Mouse (Mus musculus): ENCODE results near the gene Stox2.

Stox2 gene

DNA sequence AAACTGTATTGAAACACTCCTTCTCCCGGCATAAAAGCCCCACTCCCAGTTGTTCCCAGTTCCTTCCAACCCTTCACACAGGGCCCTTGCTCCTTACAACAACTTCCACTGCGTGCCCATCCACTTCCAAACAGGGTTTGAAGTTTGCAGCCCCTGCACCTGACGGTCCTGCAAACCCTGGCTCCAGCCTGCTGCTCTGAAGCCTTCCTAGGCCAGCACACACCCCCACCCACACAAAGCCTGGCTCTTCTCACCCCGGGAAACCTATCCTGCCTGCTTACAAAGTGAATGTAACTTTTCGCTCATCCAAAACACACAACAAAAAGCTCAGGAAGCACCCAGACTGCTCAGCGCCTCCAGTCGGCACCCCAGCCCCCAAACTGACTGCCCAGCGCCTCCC is 37.1 kb downstream of the Stox2 start:
- no peak for DNase-seq (ENCODE audit: low spot score)

GRCm38 (mm10) chr8:47404852-47405251 is 41.3 kb downstream of the Stox2 start:
- no peak for DNase-seq (ENCODE audit: low spot score)

DNA sequence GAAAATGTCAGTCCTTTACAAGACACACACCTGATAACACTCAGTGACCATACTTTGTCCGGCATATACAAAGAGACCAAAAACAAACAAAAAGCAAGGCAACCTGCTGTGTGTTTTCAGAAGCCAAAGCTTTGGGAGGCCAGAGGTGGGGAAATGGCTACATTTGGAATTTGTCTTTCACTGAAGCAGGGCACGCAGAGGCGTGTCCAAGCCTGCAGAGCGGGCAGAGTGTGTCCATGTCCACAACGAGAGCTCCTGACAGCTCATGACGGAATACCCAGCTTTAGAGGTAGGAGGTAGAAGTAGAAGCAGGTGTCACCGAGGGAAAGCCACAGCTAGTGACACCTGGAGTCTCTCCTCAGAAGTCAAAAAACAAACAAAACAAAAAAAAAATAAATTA is 53.2 kb downstream of the Stox2 start:
- DNase-seq (ENCODE audit: low spot score) = no peak

DNA sequence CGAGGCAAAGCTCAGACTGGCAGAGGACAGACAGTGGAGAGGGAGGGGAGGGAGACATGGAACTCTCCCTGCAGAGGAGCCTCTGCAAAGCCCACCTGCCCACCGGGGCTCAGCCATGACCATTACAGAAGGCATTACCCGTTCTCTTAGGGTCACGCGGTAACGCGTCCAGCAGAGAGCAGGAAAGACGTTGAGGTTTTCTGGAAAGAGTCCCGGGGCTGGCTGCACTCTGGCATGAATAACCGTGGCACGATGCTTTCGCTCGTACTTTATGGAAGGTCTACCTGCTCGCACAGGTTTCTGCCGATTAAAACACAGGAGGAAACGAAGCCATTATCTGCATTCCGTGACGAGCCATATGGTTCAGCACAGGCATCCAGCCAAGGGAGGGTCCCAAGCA is 53.9 kb downstream of the Stox2 start:
- DNase-seq (ENCODE audit: low spot score) = no peak

GRCm38 (mm10) chr8:47391844-47392243 is 54.3 kb downstream of the Stox2 start:
- DNase-seq (ENCODE audit: low spot score) = no peak

DNA sequence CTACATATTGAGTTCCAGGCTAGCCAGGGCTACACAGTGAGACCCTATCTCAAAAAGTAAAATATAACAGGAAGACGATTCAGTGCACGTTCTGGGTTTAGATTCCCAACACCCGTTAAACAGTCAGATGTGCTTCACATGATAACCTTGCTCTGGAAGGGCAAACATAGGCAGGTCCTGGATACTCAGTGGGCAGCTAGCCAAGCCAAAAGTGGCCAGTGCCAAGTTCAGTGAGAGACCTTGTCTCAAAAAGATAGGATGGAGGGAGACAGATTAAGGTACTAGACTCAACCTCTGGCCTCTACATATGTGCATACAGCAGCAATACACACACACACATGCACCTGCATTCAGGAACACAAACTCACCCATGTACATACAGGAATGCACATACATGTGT is 56.7 kb downstream of the Stox2 start:
- DNase-seq (ENCODE audit: low spot score) = no peak

DNA sequence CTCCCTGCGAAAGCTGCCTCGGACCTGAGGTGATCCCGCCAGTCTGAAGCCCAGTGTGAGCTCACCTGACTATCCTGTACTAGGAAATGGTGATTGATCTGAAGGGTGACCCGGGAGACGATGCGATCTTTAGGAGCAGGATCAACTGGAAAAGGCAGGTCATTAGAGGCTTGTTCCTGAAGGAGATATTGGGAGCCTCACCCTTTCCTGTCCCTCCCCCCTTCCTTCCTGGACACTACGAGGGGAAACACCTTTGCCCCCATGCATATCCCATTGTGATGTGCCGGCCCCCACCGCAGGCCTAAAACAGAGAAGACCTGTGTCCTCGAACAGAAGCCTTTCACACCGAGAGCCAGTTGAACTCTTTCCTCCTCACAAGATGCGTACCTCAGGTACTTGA is 58.0 kb downstream of the Stox2 start:
- no peak for DNase-seq (ENCODE audit: low spot score)

DNA sequence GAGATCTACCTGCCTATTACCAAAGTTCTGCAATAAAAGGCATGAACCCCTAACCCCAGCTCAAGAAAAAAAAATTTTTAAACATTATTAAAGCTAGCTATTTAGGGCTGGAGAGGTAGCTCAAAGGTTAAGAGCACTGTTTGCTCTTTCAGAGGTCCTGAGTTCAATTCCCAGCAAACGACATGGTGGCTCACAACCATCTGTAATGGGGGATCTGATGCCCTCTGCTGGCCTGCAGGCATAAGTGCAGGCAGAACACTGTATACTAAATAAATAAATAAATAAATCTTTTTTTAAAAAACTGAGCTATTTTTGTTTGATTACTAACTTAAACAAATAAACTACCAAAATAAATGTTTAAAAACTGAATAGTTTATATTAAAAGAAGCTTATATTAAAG is 60.4 kb downstream of the Stox2 start:
- DNase-seq (ENCODE audit: low spot score) = no peak

DNA sequence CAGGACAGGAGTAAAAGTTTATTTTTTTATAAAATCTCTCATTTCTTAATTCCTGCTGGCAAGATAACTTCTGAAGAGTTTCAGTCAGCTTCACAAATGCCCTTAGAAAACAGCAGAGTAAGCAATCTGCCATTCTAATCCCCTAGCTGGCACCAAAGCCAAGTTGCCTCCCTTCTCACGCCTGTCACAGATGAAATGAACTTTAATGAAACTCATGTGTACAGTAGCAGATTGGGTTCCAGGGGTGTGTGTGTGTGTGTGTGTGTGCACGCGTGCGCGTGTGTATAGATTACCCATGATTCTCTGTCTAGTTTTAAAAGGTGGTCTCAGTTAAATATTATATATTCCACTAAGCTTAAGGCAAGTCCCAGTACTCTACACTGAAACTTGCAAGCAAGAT is 62.0 kb downstream of the Stox2 start:
- DNase-seq (ENCODE audit: low spot score) = no peak

DNA sequence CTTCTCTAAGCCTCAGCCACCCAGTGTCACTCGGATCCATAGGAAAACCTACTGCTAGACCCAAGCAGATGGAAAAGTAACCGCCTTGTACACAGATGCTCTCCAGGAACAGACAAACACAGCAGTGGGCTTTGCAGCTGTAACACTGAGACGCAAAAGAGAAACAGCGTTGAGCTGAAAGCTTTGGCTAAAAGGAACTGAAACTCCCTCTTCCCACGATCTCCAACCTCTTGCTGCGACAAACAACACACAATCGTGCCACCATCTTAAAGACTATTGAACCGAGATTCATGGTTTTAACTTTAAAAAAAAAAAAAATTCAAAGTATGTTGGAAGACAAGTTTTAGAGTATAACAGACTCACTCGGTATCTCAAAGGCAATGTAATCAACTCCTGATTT is 62.5 kb downstream of the Stox2 start:
- DNase-seq (ENCODE audit: low spot score) = no peak

DNA sequence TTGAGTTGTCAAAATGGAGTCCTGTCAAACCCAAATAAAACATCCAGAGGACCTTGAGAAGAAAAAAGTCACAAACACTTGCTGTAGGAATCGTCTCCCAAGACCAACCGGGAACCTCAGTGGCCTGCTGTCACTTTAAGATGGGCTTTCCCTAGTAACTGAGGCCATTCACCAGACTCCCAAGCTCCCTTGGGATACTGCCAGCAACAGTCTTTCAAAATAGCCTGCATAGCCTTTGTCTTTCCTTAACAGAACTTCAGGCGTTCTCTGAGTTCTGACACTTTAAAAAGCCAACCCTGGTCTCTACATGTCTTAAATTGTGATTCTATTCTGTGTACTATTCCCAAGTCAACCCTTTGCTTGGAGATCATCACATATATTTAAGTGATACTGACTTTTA is 64.9 kb downstream of the Stox2 start:
- no peak for DNase-seq (ENCODE audit: low spot score)

DNA sequence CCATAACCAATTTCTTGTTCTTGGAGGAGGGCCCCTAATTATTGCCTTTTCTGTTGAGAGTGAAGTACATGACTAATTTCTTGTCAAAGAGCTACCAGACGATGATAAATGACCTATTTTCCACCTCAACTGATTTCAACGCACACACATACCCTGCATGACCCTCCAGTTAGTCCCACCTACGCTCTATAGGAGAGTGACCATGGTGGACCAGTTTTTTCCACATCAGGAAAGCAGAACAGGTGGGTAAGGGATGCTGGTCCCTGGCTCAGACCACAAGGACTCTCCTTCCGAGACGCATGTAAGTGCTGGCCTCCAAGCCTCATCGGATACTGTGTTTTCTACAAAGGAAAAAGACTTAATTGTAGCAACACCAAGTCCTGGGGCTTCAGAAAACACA is 65.4 kb downstream of the Stox2 start:
- DNase-seq (ENCODE audit: low spot score) = no peak

DNA sequence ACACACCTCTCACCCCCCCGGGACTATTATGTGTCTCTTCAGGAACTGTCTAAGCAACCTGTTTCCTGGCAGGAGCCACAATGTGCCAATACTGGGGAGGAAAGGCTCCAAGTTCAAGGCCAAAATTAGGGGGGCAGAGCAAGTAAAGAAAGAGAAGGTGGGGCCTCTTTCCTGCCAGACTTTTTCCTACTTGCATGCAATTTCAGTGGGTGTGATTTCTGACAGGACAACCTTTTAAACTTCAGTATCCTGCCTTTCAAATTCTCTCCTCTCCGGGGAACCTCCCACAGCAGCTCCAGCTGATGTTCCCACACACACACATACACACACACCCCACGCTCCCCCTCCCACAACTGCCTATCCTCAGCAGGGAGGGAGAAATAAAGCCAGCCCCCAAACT is 66.1 kb downstream of the Stox2 start:
- DNase-seq (ENCODE audit: low spot score) = no peak

DNA sequence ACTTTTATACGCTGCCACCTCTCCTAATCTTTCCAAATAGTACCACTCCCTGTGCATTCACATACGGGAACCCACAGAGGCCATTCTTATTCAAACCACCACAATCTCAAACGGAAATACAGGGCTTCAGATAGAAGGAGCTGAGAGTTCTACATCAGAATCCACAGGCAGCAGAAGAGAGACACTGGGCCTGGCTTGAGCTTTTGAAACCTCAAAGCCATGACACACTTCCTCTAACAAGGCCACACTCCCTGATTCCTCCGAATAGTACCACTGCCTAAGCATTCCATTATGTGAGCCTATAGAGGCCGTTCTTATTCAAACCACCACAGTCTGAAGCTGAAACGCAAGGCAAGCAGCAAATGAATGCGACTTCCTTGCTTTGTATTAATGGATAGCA is 69.5 kb downstream of the Stox2 start:
- DNase-seq (ENCODE audit: low spot score) = no peak

- peak; percentile 39 for DNase-seq (ENCODE audit: low spot score)
These were observed 72.4 kb downstream of the Stox2 start for GRCm38 (mm10) chr8:47373757-47374156.

DNA sequence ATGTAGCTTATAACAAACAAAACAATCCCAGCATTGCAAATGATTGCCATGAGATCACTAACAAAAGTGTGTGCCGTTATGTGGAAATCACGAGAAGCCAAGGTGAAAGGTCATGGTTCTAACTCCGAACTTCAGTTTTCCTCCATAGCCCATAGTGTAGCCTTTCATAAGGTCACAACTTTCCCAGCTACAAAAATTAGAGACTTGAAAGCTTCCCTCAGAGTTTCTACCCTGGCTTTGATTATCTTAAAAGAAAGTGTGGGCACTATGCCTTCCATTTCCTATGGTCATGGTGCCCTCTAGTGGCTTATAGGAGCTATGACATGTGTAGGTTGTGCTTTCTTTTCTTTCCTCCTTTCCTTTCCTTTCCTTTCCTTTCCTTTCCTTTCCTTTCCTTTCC is 74.6 kb downstream of the Stox2 start:
- no peak for DNase-seq (ENCODE audit: low spot score)

- no peak for DNase-seq (ENCODE audit: low spot score)
These were observed 75.1 kb downstream of the Stox2 start for GRCm38 (mm10) chr8:47371081-47371480.

DNA sequence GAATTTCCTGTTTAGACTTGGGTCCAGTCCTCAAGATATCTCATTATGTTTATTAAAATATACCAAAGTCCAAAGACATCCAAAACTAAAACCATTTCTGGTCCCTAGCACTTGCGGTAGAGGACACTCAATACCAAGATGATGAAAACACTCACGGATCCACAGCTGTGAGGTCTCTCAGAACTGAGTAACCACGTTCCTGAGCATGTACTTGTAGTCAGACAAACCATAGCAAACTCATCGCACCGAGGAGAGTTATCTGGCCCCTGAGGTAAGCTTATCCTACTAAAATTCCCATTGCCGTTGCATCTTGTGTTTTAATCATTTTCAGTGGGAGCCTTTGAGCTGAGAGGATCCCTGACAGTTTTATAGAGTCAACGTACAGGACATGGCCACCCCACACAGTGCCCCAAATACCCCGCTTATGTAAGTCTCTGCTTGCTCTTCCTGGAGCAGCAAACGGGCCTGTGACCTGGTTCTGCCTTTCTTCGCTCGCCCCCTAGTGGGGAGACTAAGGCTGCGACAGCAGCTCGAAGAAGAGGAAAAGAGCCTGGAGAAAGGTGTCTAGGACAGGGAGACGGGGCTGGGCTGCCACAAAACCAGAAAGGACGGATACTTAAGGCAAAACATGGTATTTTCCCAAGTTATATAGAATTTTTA is 75.6 kb downstream of the Stox2 start:
- DNase-seq (ENCODE audit: low spot score) = peak; percentile 50

DNA sequence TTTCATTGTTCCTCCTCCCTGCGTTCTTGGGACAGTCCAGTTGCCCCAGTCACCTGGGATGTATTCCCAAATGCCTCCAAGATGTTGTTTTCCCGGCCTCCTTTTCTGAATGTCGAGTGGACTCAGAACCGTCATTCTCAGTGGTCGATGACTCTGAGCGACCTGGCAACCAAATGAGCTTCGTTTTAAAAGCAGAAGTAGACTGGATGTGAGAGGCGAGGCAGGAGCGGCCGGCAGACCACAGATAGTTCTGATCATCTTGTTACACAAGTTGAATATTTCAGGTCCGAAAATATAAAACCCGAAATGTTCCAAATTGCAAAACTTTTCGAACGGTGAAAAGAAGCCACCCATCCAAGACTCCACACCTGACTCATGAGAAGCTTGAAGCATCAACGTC is 76.2 kb downstream of the Stox2 start:
- DNase-seq (ENCODE audit: low spot score) = no peak

DNA sequence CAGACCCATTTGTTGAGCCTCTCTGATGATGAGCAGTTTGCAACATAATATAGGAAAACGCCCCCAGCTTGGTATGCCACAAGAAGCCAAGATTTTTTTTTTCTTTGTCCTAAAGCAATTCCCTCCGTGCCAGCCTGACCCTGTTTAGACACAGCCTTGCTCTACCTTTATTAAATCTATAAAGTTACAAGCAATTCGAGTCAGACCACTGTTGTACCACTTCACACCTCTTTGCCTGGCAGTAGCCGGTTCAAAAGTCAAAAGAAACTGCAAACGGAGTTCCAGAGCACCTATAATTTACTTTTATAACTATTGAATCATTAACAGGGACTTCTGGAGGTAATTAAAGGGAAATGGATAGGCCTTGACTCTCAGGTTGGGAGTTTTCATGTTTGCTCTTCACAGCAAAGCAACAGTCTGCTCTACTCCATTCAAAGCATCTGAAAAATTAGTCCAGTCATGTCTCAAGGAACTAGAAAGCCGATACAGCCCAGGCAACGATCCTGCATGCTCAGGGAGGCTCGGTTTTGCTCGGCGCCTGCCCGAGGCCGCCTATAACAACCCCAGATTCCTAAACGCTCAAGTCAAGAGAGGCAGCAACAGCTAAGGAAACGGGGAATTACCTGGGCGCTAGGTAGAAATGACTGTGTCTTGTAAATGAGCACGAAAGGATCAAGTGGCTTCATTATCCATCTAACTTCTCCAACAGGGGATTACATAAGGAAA is 77.0 kb downstream of the Stox2 start:
- DNase-seq (ENCODE audit: low spot score) = no peak

DNA sequence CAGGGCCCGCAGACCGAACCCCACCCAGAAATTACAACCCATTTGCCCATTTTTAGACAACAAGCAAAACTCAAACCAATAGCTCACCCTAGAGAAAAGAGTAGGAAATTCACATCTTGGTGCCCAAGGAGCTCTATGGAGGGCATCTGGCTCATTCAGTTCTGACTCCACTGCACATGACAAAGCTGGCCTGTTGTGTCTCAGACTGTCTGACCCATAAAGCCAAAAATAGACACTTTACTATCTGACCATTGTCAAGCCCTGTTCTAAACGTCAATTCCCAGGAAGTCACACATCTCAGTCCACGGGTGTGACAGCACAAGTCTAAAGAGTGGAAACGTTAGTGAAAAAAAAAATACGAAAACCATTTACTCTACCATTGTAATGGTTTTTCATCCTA is 79.1 kb downstream of the Stox2 start:
- no peak for DNase-seq (ENCODE audit: low spot score)

DNA sequence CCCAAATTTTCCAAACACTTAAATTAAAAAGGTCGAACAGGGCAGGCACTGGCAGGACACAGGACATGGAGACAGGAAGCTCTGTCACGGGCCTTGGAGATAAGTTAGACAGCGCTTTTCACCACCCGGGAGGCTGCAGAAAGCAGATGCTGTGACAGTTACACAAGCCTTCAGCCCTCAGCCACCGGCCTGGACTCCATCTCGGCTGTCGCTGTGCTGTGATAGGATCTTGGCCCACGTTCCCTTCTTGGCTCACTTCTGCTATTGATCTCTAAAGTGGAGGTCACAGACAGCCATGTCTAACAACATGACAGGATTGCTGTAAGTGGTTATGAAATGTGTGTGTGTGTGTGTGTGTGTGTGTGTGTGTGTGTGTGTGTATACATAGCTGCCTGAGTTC is 82.9 kb downstream of the Stox2 start:
- no peak for DNase-seq (ENCODE audit: low spot score)

- no peak for DNase-seq (ENCODE audit: low spot score)
These were observed 90.7 kb downstream of the Stox2 start for GRCm38 (mm10) chr8:47355340-47355906.
